Mouse (Mus musculus) heart, embryonic 11.5 days (tissue): ENCODE measurements around the gene Acap1. TPM values are rescaled to one million over a fixed set of nuclear protein-coding genes. Genes with fewer than 3 reads are reported as not detected.
"Not testable (repeated sequence)": the region's sequence is repeated elsewhere in the genome, so short reads cannot be mapped to it uniquely, and the experiment has no call there.

Experiments
- ATAC-seq: fragments of 200-750 bp; cut with Nextera tagmentation; replicated peaks from 2 replicates; pipeline ENCODE4 v1.8.0; 2017; ENCODE audit warnings: moderate library complexity; ENCODE audit not compliant: insufficient number of reproducible peaks, low FRiP score, low TSS enrichment
- H3K27ac ChIP-seq: fragments of 300-500 bp; sonication (generic); 2 replicates; pipeline ENCODE4 v1.5.1; 2014; ENCODE audit warnings: mild to moderate bottlenecking, low read depth, low read length
- H3K27me3 ChIP-seq: fragments of 300-500 bp; sonication (generic); 2 replicates; pipeline ENCODE4 v1.6.1; 2014; ENCODE audit warnings: mild to moderate bottlenecking, low read length, mixed read lengths; ENCODE audit not compliant: control insufficient read depth, insufficient read depth
- H3K36me3 ChIP-seq: fragments of 300-500 bp; sonication (generic); 2 replicates; pipeline ENCODE4 v1.6.1; 2014; ENCODE audit warnings: mild to moderate bottlenecking, low read length, moderate library complexity, mixed read lengths; ENCODE audit not compliant: control insufficient read depth, insufficient read depth
- H3K4me1 ChIP-seq: fragments of 300-500 bp; sonication (generic); 2 replicates; pipeline ENCODE4 v1.6.1; 2014; ENCODE audit warnings: low read length; ENCODE audit not compliant: control insufficient read depth, insufficient read depth
- H3K4me2 ChIP-seq: fragments of 300-500 bp; sonication (generic); 2 replicates; pipeline ENCODE4 v1.6.1; 2014; ENCODE audit warnings: mild to moderate bottlenecking, moderate library complexity
- H3K4me3 ChIP-seq: fragments of 300-500 bp; sonication (generic); 2 replicates; pipeline ENCODE4 v1.5.1; 2014; ENCODE audit warnings: low read depth, low read length
- H3K9ac ChIP-seq: fragments of 300-500 bp; sonication (generic); 2 replicates; pipeline ENCODE4 v1.6.1; 2014; ENCODE audit warnings: mild to moderate bottlenecking, low read depth, low read length, moderate library complexity
- H3K9me3 ChIP-seq: fragments of 300-500 bp; sonication (generic); replicated peaks from 2 replicates; pipeline ENCODE4 v1.6.1; 2016; ENCODE audit warnings: low read length; ENCODE audit not compliant: control insufficient read depth
- WGBS: fragments of 180-500 bp; shearing (Covaris S2); extraction: QIAGEN DNeasy Blood & Tissue Kit; methylation state at CpG from one replicate; pipeline ENCODE4 v1.1.7; 2014; ENCODE audit not compliant: insufficient replicate concordance; 5-methylcytosine and 5-hydroxymethylcytosine counted together
- polyA plus RNA-seq: library from polyadenylated mRNA; unstranded; fragments of >200 nt; fragmentation: Nextera tagmentation; extraction: Ambion mirVana; gene quantifications from 2 replicates; pipeline ENCODE4 v1.2.1, GENCODE M21; 2014

The Acap1 gene
- polyA plus RNA-seq, 1 experiment from 2014 or later = 7.2 TPM

GRCm38 (mm10) chr11:69935137-69935879, 40.0 kb upstream of the Acap1 start, which contains the start of gene Ybx2:
Ybx2 (plus strand) TSS chr11:69935796.
- no peaks in the 10 kb centered on the region for H3K36me3 ChIP-seq
- H3K4me3 ChIP-seq = peak within 1 kb of the TSS; percentile 55
- H3K4me1 ChIP-seq = peaks cover 16% of the 10 kb centered on the region
- no peaks in the 10 kb centered on the region for H3K9me3 ChIP-seq
- H3K4me2 ChIP-seq = peak within 1 kb of the TSS; percentile 99
- ATAC-seq = peak; percentile 88
- H3K27ac ChIP-seq = peak within 1 kb of the TSS; percentile 38; the same call in 1 of the 2 replicates
- H3K9ac ChIP-seq = peak within 1 kb of the TSS; percentile 68
- peaks cover 43% of the 10 kb centered on the region for H3K27me3 ChIP-seq
- 2% methylated on average over 49 of the region's 62 CpGs for WGBS

- H3K27ac ChIP-seq = no peak overlapping the region
- H3K4me2 ChIP-seq = peak overlapping the region; percentile 99
- WGBS = 22% methylated on average over 6 of the region's 6 CpGs
- H3K36me3 ChIP-seq = no peaks in the 10 kb centered on the region
- H3K9ac ChIP-seq = no peak overlapping the region; the same call in 1 of the 2 replicates
- H3K9me3 ChIP-seq = no peaks in the 10 kb centered on the region
- ATAC-seq = no peak
- H3K4me3 ChIP-seq = peak overlapping the region; percentile 55; the same call in 1 of the 2 replicates
- H3K27me3 ChIP-seq = peaks cover 43% of the 10 kb centered on the region
- peaks cover 16% of the 10 kb centered on the region for H3K4me1 ChIP-seq
These were observed 39.3 kb upstream of the Acap1 start for GRCm38 (mm10) chr11:69934681-69935080.

GRCm38 (mm10) chr11:69934169-69934568, 38.8 kb upstream of the Acap1 start:
- ATAC-seq = no peak

GRCm38 (mm10) chr11:69933066-69933465, 37.7 kb upstream of the Acap1 start:
- ATAC-seq = no peak
- WGBS = 66% methylated on average over 4 of the region's 4 CpGs

More at GRCm38 (mm10) chr11:69934169-69934568, 38.8 kb upstream of the Acap1 start:
- no peak overlapping the region for H3K27ac ChIP-seq
- no peak overlapping the region for H3K9ac ChIP-seq
- peak overlapping the region; percentile 99 for H3K4me2 ChIP-seq
- H3K4me3 ChIP-seq = peak overlapping the region; percentile 21
- 1% methylated on average over 18 of the region's 18 CpGs for WGBS
- no peaks in the 10 kb centered on the region for H3K9me3 ChIP-seq
- H3K27me3 ChIP-seq = peaks cover 40% of the 10 kb centered on the region
- H3K36me3 ChIP-seq = no peaks in the 10 kb centered on the region
- H3K4me1 ChIP-seq = peaks cover 16% of the 10 kb centered on the region

GRCm38 (mm10) chr11:69932254-69932653, 36.9 kb upstream of the Acap1 start:
- no peak for ATAC-seq
- Histone ChIP-seq H3K4me1 (peaks cover 16% of the 10 kb centered on the region), H3K4me2 (no peak overlapping the region), H3K27me3 (peaks cover 26% of the 10 kb centered on the region), H3K9me3 (no peaks in the 10 kb centered on the region), H3K27ac (no peak overlapping the region), H3K9ac (no peak overlapping the region), H3K4me3 (no peak overlapping the region), H3K36me3 (no peaks in the 10 kb centered on the region)
- 37% methylated on average over 3 of the region's 3 CpGs for WGBS

More at GRCm38 (mm10) chr11:69933066-69933465, 37.7 kb upstream of the Acap1 start:
- Histone ChIP-seq H3K9me3 (no peaks in the 10 kb centered on the region), H3K36me3 (no peaks in the 10 kb centered on the region), H3K9ac (no peak overlapping the region), H3K27me3 (peaks cover 29% of the 10 kb centered on the region), H3K27ac (no peak overlapping the region), H3K4me3 (no peak overlapping the region), H3K4me2 (no peak overlapping the region), H3K4me1 (peaks cover 16% of the 10 kb centered on the region)

- Histone ChIP-seq H3K4me3 (no peak overlapping the region), H3K4me2 (no peak overlapping the region), H3K36me3 (no peaks in the 10 kb centered on the region), H3K27me3 (peaks cover 21% of the 10 kb centered on the region), H3K9ac (no peak overlapping the region), H3K27ac (no peak overlapping the region), H3K4me1 (peaks cover 13% of the 10 kb centered on the region), H3K9me3 (no peaks in the 10 kb centered on the region)
- WGBS = 71% methylated on average over 8 of the region's 8 CpGs
- no peak for ATAC-seq
These were observed 36.4 kb upstream of the Acap1 start for GRCm38 (mm10) chr11:69931769-69932168.

GRCm38 (mm10) chr11:69930967-69931537, 35.7 kb upstream of the Acap1 start:
- no peak overlapping the region for H3K9ac ChIP-seq
- peaks cover 6% of the 10 kb centered on the region; the same call in 1 of the 2 replicates for H3K4me1 ChIP-seq
- no peaks in the 10 kb centered on the region for H3K36me3 ChIP-seq
- no peaks in the 10 kb centered on the region for H3K9me3 ChIP-seq
- H3K27me3 ChIP-seq = peaks cover 14% of the 10 kb centered on the region
- WGBS = 51% methylated on average over 3 of the region's 3 CpGs
- H3K27ac ChIP-seq = no peak overlapping the region
- H3K4me2 ChIP-seq = no peak overlapping the region
- no peak for ATAC-seq
- no peak overlapping the region for H3K4me3 ChIP-seq

- not testable (repeated sequence) for H3K4me2 ChIP-seq, H3K27ac ChIP-seq, H3K4me3 ChIP-seq, H3K9ac ChIP-seq, H3K9me3 ChIP-seq, H3K27me3 ChIP-seq, H3K4me1 ChIP-seq, ATAC-seq, H3K36me3 ChIP-seq
- 85% methylated on average over 8 of the region's 8 CpGs for WGBS
These were observed 34.8 kb upstream of the Acap1 start for GRCm38 (mm10) chr11:69930176-69930575.
